Mouse (Mus musculus): ENCODE measurements around the gene Prl2c1.
"Not testable (repeated sequence)": the region's sequence is repeated elsewhere in the genome, so short reads cannot be mapped to it uniquely, and the experiment has no call there.

Prl2c1 gene

GRCm38 (mm10) chr13:27849042-27849441 is at the start of gene Prl2c1:
Prl2c1 (plus strand) TSS chr13:27849342.
- DNase-seq, result no peak

GRCm38 (mm10) chr13:27801354-27801753 is 47.8 kb upstream of the Prl2c1 start, which contains the start of gene Prl2a1:
Prl2a1 (plus strand) TSS chr13:27801654.
- DNase-seq, result no peak

- DNase-seq, result no peak
These were observed 46.4 kb upstream of the Prl2c1 start for GRCm38 (mm10) chr13:27802765-27803164.

GRCm38 (mm10) chr13:27904236-27904635 is 55.1 kb downstream of the Prl2c1 start:
- not testable (repeated sequence) for DNase-seq
